Mouse (Mus musculus): ENCODE results near the gene Oaz2. TPM values are rescaled to one million over a fixed set of nuclear protein-coding genes. Genes with fewer than 3 reads are reported as not detected.

The Oaz2 gene
- polyA plus RNA-seq, 1 experiment from 2014 or later, result 210 TPM

DNA sequence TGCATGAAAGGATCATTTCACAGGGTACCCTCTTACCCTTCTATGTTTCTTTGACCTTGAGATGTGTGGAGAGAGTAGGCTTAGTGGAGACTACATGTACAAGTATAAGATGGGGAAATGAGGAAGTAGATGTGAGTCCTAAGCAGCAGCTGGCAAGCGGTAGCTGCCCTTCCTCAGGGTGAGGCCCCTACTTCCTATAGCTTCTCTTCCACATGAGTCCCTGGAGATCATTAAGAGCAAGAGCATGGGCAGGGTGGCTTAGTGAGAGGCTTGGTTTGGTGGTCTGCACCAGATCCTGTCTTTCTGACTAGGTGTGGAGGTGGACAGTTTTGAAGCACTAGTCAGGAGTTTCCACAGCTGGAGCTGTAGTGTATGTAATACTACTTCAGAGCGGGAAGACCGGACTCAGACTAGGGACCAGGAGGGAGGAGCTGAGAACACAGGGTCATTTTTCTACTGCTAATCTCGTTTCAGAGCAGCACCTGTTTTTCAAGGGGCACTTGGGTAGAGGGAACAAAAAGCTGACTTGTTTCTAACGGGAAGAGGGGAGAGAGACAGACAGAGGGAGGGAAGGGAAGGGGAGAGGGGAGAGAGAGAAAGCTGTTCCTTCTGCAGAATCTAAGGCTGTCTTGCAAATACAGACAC is 25.3 kb downstream of the Oaz2 start:
- H3K36me3 ChIP-seq (ENCODE audit: control insufficient read depth, insufficient read depth, low read length), result peaks cover 87% of the 10 kb centered on the region
- H3K27me3 ChIP-seq (ENCODE audit: control insufficient read depth, insufficient read depth, low read length), result no peaks in the 10 kb centered on the region
- ATAC-seq (ENCODE audit: insufficient number of reproducible peaks, insufficient read depth, low FRiP score, low read depth), result no peak
- no peak overlapping the region for H3K9ac ChIP-seq (ENCODE audit: low read length)
- H3K9me3 ChIP-seq (ENCODE audit: control insufficient read depth, low read length), result no peaks in the 10 kb centered on the region
- WGBS, result 42% methylated on average over 5 of the region's 5 CpGs
- H3K27ac ChIP-seq (replicated peaks in 1 of 2; ENCODE audit: control insufficient read depth in 1 of 2, insufficient read depth in 1 of 2, low read depth in 2 of 2, low read length in 2 of 2), result peak overlapping the region in 1 of 2 experiments; percentile 50; a peak in 1 of 4 replicates
- H3K4me1 ChIP-seq (ENCODE audit: control insufficient read depth in 2 of 2, insufficient read depth in 2 of 2, low read length in 2 of 2), result peaks cover 2 to 17% of the 10 kb centered on the region in 2 experiments; a peak in 3 of 4 replicates
- no peak overlapping the region for H3K4me2 ChIP-seq (ENCODE audit: low read length)
- H3K4me3 ChIP-seq (ENCODE audit: control insufficient read depth in 1 of 2, insufficient read depth in 1 of 2, low read depth in 1 of 2, low read length in 2 of 2), result no peak overlapping the region

DNA sequence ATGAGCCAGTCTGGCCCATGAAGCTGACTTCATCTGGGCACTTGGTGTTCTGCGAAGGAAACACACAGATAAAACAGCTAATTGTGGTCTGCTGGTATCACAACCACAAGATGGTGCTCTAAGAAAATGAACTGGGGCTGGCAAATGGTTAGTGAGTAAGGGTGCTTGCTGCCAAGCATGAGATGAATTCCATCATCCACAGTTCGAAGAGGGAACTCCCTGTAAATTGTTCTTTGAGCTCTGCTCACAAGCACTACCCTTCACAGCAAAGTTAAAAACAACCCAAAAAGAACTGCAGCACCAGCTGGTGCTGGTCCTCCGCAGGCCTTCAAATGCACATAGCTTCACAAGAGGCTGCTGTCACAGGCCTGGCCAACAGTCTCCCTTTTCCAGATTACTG is 27.8 kb downstream of the Oaz2 start:
- Histone ChIP-seq H3K27ac (replicated peaks in 1 of 2; ENCODE audit: control insufficient read depth in 1 of 2, insufficient read depth in 1 of 2, low read depth in 2 of 2, low read length in 2 of 2) (peak overlapping the region in 1 of 2 experiments; percentile 55; a peak in 2 of 4 replicates), H3K4me2 (ENCODE audit: low read length) (no peak overlapping the region), H3K9me3 (ENCODE audit: control insufficient read depth, low read length) (no peaks in the 10 kb centered on the region), H3K36me3 (ENCODE audit: control insufficient read depth, insufficient read depth, low read length) (peaks cover 96% of the 10 kb centered on the region), H3K4me3 (ENCODE audit: control insufficient read depth in 1 of 2, insufficient read depth in 1 of 2, low read depth in 1 of 2, low read length in 2 of 2) (no peak overlapping the region), H3K27me3 (ENCODE audit: control insufficient read depth, insufficient read depth, low read length) (no peaks in the 10 kb centered on the region), H3K4me1 (ENCODE audit: control insufficient read depth in 2 of 2, insufficient read depth in 2 of 2, low read length in 2 of 2) (peaks cover 2 to 17% of the 10 kb centered on the region in 2 experiments; a peak in 3 of 4 replicates), H3K9ac (ENCODE audit: low read length) (no peak overlapping the region)
- no peak for ATAC-seq (ENCODE audit: insufficient number of reproducible peaks, insufficient read depth, low FRiP score, low read depth)
- 26% methylated on average over 3 of the region's 3 CpGs for WGBS

DNA sequence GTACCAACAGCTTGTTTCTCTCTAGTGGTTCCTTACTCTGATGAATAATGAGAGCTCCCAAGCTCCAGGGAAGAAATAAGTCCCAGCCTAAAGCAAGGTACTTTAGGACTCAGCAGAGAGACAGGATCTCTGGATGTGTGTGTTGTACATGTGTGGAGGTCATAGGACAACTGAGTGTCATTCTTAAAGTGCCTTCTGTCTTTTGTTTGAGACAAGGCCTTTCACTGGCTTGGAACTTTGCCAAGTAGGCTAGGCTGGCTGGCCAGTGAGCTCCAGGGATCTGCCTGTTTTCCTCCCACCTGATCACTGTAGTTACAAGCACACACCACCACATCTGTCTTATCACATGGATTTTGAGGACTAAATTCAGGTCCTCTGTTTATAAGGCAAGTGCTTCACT is 28.5 kb downstream of the Oaz2 start:
- Histone ChIP-seq H3K4me3 (ENCODE audit: control insufficient read depth in 1 of 2, insufficient read depth in 1 of 2, low read depth in 1 of 2, low read length in 2 of 2) (no peak overlapping the region), H3K36me3 (ENCODE audit: control insufficient read depth, insufficient read depth, low read length) (peaks cover 96% of the 10 kb centered on the region), H3K27me3 (ENCODE audit: control insufficient read depth, insufficient read depth, low read length) (no peaks in the 10 kb centered on the region), H3K4me1 (ENCODE audit: control insufficient read depth in 2 of 2, insufficient read depth in 2 of 2, low read length in 2 of 2) (peaks cover 2 to 17% of the 10 kb centered on the region in 2 experiments; a peak in 3 of 4 replicates), H3K27ac (replicated peaks in 1 of 2; ENCODE audit: control insufficient read depth in 1 of 2, insufficient read depth in 1 of 2, low read depth in 2 of 2, low read length in 2 of 2) (peak overlapping the region; percentile 55 to 56; a peak in 3 of 4 replicates), H3K9me3 (ENCODE audit: control insufficient read depth, low read length) (no peaks in the 10 kb centered on the region), H3K4me2 (ENCODE audit: low read length) (no peak overlapping the region), H3K9ac (ENCODE audit: low read length) (no peak overlapping the region)
- 0 out of 2 replicates have a peak, but pooled peaks have one; percentile 19 for ATAC-seq (ENCODE audit: insufficient number of reproducible peaks, insufficient read depth, low FRiP score, low read depth)

DNA sequence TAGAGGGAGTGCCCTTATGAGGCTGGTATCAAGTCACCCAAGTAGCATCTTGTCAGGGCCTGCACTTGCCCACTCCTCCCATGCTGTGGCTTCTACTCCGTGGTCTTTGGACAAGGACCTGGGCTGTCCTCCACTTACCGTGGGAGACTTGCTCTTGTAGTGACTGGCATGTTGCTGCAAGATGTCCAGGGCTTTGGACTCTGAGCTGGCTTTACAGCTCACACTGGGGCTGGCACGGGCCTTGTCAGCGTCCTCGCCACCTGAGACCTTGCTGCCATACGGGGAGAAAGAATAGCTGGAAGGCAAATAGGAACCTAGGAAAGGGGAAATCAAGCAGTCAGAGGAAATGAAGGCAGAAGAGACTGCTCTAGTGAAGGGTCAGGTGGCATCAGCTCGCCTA is 29.6 kb downstream of the Oaz2 start:
- H3K36me3 ChIP-seq (ENCODE audit: control insufficient read depth, insufficient read depth, low read length), result peaks cover 100% of the 10 kb centered on the region
- no peak overlapping the region for H3K4me2 ChIP-seq (ENCODE audit: low read length)
- H3K9me3 ChIP-seq (ENCODE audit: control insufficient read depth, low read length), result no peaks in the 10 kb centered on the region
- ATAC-seq (ENCODE audit: insufficient number of reproducible peaks, insufficient read depth, low FRiP score, low read depth), result no peak
- no peaks in the 10 kb centered on the region for H3K27me3 ChIP-seq (ENCODE audit: control insufficient read depth, insufficient read depth, low read length)
- no peak overlapping the region for H3K9ac ChIP-seq (ENCODE audit: low read length)
- no peak overlapping the region for H3K27ac ChIP-seq (replicated peaks in 1 of 2; ENCODE audit: control insufficient read depth in 1 of 2, insufficient read depth in 1 of 2, low read depth in 2 of 2, low read length in 2 of 2)
- H3K4me1 ChIP-seq (ENCODE audit: control insufficient read depth in 2 of 2, insufficient read depth in 2 of 2, low read length in 2 of 2), result peaks cover 2 to 17% of the 10 kb centered on the region in 2 experiments
- no peak overlapping the region for H3K4me3 ChIP-seq (ENCODE audit: control insufficient read depth in 1 of 2, insufficient read depth in 1 of 2, low read depth in 1 of 2, low read length in 2 of 2)
- 88% methylated on average over 7 of the region's 7 CpGs for WGBS

DNA sequence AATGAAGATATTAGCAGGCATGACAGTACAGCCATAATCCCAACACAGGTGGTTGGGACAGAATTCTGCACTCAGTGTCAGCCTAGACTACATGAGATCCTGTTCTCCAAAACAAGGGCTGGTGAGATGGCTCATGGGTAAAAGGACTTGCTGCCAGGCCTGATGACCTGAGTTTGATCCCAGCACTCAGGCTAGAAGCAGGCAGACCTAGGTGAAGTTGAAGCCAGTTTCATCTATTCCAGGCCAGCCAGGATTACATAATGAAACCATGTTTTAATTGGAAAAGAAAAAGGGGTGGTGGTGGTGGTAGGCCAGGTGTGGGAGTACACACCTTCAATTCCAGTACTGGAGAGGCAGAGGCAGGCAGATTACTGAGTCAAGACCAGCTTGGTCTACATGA is 30.2 kb downstream of the Oaz2 start:
- H3K36me3 ChIP-seq (ENCODE audit: control insufficient read depth, insufficient read depth, low read length), result peaks cover 100% of the 10 kb centered on the region
- no peak overlapping the region for H3K4me2 ChIP-seq (ENCODE audit: low read length)
- no peak for ATAC-seq (ENCODE audit: insufficient number of reproducible peaks, insufficient read depth, low FRiP score, low read depth)
- no peak overlapping the region for H3K27ac ChIP-seq (replicated peaks in 1 of 2; ENCODE audit: control insufficient read depth in 1 of 2, insufficient read depth in 1 of 2, low read depth in 2 of 2, low read length in 2 of 2)
- H3K4me3 ChIP-seq (ENCODE audit: control insufficient read depth in 1 of 2, insufficient read depth in 1 of 2, low read depth in 1 of 2, low read length in 2 of 2), result no peak overlapping the region
- H3K4me1 ChIP-seq (ENCODE audit: control insufficient read depth in 2 of 2, insufficient read depth in 2 of 2, low read length in 2 of 2), result peaks cover 2 to 13% of the 10 kb centered on the region in 2 experiments
- H3K9ac ChIP-seq (ENCODE audit: low read length), result no peak overlapping the region
- H3K9me3 ChIP-seq (ENCODE audit: control insufficient read depth, low read length), result no peaks in the 10 kb centered on the region
- no peaks in the 10 kb centered on the region for H3K27me3 ChIP-seq (ENCODE audit: control insufficient read depth, insufficient read depth, low read length)

DNA sequence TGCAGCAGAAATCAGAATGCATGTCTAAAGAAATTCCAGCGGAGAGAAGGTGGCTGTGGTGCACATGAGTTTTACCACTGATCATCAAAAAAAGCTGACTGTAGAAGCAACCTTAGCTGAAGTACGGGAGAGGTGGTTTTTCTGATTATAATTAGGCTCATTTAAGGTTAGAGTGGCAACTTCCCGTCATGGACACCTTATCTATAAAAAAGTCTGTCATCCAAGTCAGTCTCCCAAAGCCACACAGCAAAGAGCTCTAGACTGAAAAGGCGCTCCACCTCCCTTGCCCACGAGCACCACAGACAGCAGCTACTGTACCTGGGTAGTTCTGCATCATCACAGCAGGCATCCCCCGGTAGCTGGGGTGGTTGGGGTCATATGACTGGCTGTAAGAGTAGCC is 32.7 kb downstream of the Oaz2 start:
- Histone ChIP-seq H3K9ac (ENCODE audit: low read length) (no peak overlapping the region), H3K27me3 (ENCODE audit: control insufficient read depth, insufficient read depth, low read length) (no peaks in the 10 kb centered on the region), H3K36me3 (ENCODE audit: control insufficient read depth, insufficient read depth, low read length) (peaks cover 93% of the 10 kb centered on the region), H3K9me3 (ENCODE audit: control insufficient read depth, low read length) (no peaks in the 10 kb centered on the region), H3K27ac (replicated peaks in 1 of 2; ENCODE audit: control insufficient read depth in 1 of 2, insufficient read depth in 1 of 2, low read depth in 2 of 2, low read length in 2 of 2) (no peak overlapping the region), H3K4me1 (ENCODE audit: control insufficient read depth in 2 of 2, insufficient read depth in 2 of 2, low read length in 2 of 2) (peaks cover 2 to 13% of the 10 kb centered on the region in 2 experiments), H3K4me2 (ENCODE audit: low read length) (no peak overlapping the region), H3K4me3 (ENCODE audit: control insufficient read depth in 1 of 2, insufficient read depth in 1 of 2, low read depth in 1 of 2, low read length in 2 of 2) (no peak overlapping the region)
- no peak for ATAC-seq (ENCODE audit: insufficient number of reproducible peaks, insufficient read depth, low FRiP score, low read depth)
- 81% methylated on average over 6 of the region's 6 CpGs for WGBS

DNA sequence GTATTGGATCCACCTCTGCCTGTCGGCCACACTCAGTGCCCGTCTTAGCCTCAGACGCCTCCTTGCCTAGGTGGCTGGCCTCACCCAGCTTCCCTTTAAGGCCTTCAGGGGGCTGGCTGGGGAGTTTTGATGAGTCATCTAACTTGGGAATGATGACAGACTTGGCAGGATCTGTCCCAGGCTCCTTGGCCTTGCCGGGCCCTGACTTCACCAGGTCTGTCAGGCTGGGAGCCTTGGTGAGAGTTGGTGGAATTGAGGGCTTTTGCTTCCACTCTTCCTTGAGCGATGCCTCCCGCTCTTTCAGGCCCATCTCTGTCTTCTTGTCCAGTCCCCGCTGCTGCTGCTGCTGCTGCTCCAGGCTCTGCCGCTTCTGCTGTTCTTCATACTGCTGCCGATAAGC is 34.5 kb downstream of the Oaz2 start:
- H3K27me3 ChIP-seq (ENCODE audit: control insufficient read depth, insufficient read depth, low read length), result no peaks in the 10 kb centered on the region
- no peaks in the 10 kb centered on the region; a peak in 1 of 4 replicates for H3K4me1 ChIP-seq (ENCODE audit: control insufficient read depth in 2 of 2, insufficient read depth in 2 of 2, low read length in 2 of 2)
- no peak for ATAC-seq (ENCODE audit: insufficient number of reproducible peaks, insufficient read depth, low FRiP score, low read depth)
- no peak overlapping the region for H3K27ac ChIP-seq (replicated peaks in 1 of 2; ENCODE audit: control insufficient read depth in 1 of 2, insufficient read depth in 1 of 2, low read depth in 2 of 2, low read length in 2 of 2)
- H3K9me3 ChIP-seq (ENCODE audit: control insufficient read depth, low read length), result no peaks in the 10 kb centered on the region
- H3K36me3 ChIP-seq (ENCODE audit: control insufficient read depth, insufficient read depth, low read length), result peaks cover 80% of the 10 kb centered on the region
- no peak overlapping the region for H3K4me2 ChIP-seq (ENCODE audit: low read length)
- no peak overlapping the region for H3K4me3 ChIP-seq (ENCODE audit: control insufficient read depth in 1 of 2, insufficient read depth in 1 of 2, low read depth in 1 of 2, low read length in 2 of 2)
- 84% methylated on average over 9 of the region's 9 CpGs for WGBS
- no peak overlapping the region for H3K9ac ChIP-seq (ENCODE audit: low read length)

DNA sequence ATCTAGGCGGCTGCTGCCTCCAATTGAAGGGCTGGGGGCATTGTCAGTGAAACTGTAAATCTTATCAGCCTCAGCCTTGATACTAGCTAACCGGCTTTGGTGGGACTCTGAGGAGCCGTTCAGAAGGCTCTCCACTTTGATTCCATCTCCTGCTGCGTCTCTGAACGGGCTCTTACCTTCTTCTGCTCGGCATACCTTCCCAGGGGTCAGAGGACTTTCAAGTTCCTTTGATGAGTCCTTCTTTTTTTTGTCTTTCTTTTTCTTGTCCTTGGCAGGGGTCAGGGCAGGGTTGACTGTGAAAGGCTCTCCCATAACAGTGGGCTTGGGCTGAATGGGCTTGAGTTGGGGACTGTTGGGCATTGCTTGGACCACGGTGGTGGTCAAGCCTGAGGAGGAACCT is 35.4 kb downstream of the Oaz2 start:
- H3K27me3 ChIP-seq (ENCODE audit: control insufficient read depth, insufficient read depth, low read length), result no peaks in the 10 kb centered on the region
- H3K4me2 ChIP-seq (ENCODE audit: low read length), result no peak overlapping the region
- H3K9ac ChIP-seq (ENCODE audit: low read length), result no peak overlapping the region
- ATAC-seq (ENCODE audit: insufficient number of reproducible peaks, insufficient read depth, low FRiP score, low read depth), result no peak
- peaks cover 70% of the 10 kb centered on the region for H3K36me3 ChIP-seq (ENCODE audit: control insufficient read depth, insufficient read depth, low read length)
- no peak overlapping the region for H3K27ac ChIP-seq (replicated peaks in 1 of 2; ENCODE audit: control insufficient read depth in 1 of 2, insufficient read depth in 1 of 2, low read depth in 2 of 2, low read length in 2 of 2)
- 59% methylated on average over 7 of the region's 7 CpGs for WGBS
- no peak overlapping the region for H3K4me3 ChIP-seq (ENCODE audit: control insufficient read depth in 1 of 2, insufficient read depth in 1 of 2, low read depth in 1 of 2, low read length in 2 of 2)
- no peaks in the 10 kb centered on the region; a peak in 1 of 4 replicates for H3K4me1 ChIP-seq (ENCODE audit: control insufficient read depth in 2 of 2, insufficient read depth in 2 of 2, low read length in 2 of 2)
- H3K9me3 ChIP-seq (ENCODE audit: control insufficient read depth, low read length), result no peaks in the 10 kb centered on the region
